Mouse (Mus musculus): ENCODE measurements around the gene P3h4.

DNA sequence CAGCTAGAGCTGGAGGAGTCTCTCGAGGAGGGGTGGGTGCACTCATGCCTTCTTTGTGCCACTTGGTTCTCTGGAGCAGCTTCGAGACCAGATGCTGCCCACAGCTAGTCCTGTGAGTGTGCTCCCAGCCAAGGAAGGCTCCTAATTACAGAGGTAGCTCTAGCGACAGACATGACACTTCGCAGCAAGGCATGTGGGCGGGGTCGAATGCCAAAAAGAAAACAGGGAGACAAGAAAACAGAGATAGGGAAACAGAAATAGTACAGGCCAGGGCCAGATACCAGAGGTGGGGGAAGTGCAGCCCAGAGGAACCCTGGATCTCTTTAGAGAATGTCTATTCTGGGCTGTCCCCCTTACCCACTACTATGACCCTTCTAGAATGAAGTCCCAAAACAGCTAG, 12.4 kb downstream of the P3h4 start:
- no peak for TF ChIP-seq CTCF (IDR thresholded peaks at IDR 0.05; ENCODE audit: control insufficient read depth, insufficient read depth, low read length)
- TF ChIP-seq POLR2A (IDR thresholded peaks at IDR 0.05; ENCODE audit: borderline replicate concordance, control insufficient read depth, low read depth, low read length) = no peak
